Mouse (Mus musculus) spleen, postnatal 36 days (tissue): ENCODE measurements around the gene Cenpn.

ENCODE experiments used
- DNase-seq, 2 experiments: peaks; one replicate each; pipeline ENCODE4 v3.0.0; 2022; ENCODE audit warnings: low spot score in 2 of 2, mixed read lengths in 1 of 2

The Cenpn gene

GRCm38 (mm10) chr8:116921337-116922059 is at the start of gene Cenpn, which contains the start of gene Cmc2:
TSS of gene Cenpn (plus strand) at chr8:116921730.
TSS of gene Cmc2 (minus strand) at chr8:116921455.
- DNase-seq, result peak; percentile 85 to 89

DNA sequence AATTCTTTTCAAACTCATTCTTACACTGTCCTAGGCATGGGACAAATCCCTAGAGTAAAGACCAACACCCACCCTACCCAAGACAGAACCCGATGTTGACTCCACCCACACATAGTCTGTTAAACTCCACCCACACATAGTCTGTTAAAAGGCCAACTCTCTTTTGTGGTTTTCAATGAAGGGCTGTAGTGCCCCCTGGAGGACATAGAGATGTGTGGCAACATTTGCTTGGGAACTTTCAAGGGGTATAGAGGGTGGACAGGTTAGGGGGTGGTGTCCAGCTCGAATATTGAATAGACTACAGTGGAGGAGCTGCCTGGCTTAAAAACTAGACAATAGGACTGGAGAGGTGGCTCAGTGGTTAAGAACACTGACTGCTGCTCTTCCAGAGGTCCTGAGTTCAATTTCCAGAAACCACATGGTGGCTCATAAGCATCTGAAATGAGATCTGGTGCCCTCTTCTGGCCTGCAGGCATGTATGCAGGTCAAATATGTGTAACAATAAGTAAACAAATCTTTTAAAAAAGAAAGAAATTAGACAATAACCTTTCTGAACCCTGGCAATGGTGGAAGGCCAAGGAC is 48.7 kb upstream of the Cenpn start:
- no peak for DNase-seq

- DNase-seq, result no peak
Observed at GRCm38 (mm10) chr8:116873586-116873985, 47.9 kb upstream of the Cenpn start.

- no peak for DNase-seq
Observed at GRCm38 (mm10) chr8:116873986-116874385, 47.5 kb upstream of the Cenpn start.

- peak; percentile 32 to 54 for DNase-seq
Observed at GRCm38 (mm10) chr8:116875798-116876450, 45.6 kb upstream of the Cenpn start.

DNA sequence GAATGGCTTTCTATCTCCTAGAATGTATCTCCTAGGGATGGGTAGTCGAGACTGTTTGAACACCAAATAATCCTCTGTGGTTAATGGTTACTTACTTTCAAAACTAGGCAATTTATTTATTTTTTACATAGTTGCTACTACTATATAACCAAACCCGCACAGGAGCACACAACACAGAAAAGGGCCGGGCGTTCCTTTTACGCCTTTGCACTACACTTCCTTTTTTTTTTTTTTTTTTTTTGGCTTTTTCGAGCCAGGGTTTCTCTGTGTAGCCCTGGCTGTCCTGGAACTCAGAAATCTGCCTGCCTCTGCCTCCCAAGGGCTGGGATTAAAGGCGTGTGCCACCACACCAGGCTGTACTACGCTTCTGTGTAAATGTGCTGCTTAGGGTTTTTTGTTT is 40.1 kb upstream of the Cenpn start:
- DNase-seq, result no peak

GRCm38 (mm10) chr8:116887813-116888212 is 33.7 kb upstream of the Cenpn start:
- DNase-seq, result no peak

DNA sequence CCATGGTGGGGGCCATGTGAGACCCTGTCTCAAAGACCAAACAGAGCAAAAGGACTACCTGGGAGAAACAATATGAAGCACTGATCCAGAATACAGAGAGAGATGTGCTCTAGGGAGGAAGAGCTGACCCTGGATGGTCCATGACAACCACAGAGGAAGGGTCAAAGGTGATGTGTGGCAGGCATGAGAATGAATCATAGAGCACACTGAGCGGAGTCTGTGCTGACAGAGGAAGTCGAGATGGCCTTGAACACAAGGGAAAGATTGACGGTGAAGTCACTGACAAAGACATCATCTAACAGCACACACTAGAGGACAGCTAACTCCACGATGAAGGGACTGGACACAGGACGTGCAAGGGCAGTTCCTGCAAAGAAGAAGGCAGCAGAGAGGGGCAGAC is 30.1 kb upstream of the Cenpn start:
- no peak for DNase-seq

DNA sequence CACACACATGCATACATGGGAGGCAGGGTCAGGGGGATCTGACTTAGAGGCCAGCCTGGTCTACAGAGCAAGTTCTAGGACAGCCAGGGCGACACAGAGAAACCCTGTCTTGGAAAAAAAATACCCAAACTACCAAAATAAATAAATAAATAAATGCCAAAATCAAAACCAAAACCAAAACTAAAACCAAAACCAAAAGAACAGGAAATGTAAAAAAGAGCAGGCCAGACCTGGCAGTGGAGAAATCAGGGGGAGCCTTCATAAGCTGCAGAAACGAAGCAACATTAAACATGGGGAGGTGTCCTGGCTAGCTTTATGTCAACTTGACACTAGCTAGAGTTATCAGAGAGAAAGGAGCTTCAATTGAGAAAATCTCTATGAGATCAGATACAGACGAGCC is 29.4 kb upstream of the Cenpn start:
- DNase-seq, result no peak

DNA sequence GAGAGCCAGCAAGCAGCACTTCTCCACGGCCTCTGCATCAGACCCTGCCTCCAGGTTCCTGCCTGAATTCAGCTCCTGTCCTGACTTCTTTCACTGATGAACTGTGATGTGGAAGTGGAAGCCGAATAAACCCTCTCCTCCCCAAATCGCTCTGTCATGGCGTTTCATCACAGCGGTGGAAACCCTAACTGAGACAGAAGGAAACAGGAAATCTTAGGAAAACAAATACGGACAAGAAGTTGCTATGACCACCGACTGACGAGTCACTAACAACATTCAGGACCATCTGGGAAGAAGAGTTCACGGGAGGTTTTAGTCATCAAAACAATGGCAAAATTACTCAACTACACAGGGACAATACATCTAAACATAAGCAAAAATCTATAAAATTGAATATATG is 28.9 kb upstream of the Cenpn start:
- no peak for DNase-seq

- no peak for DNase-seq
Observed at GRCm38 (mm10) chr8:116893938-116894337, 27.6 kb upstream of the Cenpn start.

DNA sequence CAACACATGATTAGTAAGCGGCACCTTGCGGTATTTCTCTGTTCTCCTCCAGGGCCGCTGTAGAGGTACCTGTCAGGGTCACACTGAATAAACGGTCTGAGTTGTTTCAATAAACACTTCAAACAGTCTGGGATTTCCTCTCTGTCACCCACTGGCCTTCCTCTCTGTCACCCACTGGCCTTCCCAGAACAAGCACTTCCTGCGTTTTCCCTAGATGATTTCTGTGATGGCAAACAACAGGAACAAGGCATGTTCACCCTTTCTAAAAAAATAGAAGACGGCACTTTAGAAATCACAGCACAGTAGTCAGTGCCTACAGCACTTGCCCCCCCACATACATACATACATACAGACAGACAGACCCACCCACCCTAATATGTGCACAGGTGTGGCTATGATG is 26.0 kb upstream of the Cenpn start:
- no peak for DNase-seq

DNA sequence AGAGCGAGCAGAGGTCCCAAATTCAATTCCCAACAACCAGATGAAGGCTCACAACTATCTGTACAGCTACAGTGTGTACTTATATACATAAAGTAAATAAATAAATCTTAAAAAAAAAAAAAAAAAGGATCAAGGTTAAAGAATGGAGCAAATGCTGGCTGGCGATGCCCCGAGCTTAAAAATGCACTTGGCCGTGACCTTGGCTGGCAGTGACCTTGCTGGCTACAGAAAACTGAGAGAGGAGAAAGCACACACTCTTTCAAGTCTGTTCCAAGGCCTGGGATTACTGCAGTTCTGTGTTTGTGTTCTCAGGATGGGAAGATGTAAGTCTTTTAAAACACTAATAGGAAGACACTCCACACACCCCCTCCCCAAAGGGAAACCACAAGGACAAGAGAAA is 16.8 kb upstream of the Cenpn start:
- DNase-seq, result no peak

DNA sequence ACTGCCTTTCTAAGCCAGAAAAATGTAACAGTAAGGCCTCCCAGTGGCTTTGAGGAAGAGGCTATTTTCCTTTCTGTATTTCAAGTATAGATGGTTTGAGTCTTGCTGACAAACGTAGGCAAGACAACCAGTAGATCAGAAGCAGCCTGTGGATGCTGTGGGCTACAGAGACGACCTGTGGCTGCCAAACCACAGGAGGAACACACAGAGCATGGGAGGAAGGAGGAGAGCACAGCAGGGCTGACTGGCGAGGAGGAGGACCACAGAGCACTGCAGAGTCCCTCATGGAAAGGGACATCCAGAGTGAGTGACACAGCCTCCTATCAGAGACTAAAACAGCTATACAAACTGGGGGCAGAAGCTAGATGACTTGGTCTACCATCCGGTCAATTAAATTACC is 16.3 kb upstream of the Cenpn start:
- DNase-seq, result no peak

DNA sequence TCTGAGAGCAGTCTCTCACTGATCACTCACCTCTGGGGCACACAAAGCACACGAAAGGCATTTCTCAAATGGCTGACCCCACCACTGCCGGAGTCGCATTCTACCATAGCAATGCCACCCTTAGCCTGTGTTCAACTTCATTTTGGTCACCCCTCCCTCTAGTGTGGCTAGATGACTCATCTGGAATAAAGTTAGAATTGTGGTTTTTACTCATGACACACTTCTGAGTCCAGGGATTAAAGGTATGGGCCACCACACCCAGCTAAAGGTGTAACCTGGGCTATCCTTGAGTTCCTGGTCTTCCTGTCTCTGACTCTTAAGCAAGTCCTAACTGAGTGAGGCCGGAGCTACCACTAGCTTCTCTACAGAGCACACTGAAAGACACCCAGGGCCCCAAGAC is 15.7 kb upstream of the Cenpn start:
- DNase-seq, result no peak

DNA sequence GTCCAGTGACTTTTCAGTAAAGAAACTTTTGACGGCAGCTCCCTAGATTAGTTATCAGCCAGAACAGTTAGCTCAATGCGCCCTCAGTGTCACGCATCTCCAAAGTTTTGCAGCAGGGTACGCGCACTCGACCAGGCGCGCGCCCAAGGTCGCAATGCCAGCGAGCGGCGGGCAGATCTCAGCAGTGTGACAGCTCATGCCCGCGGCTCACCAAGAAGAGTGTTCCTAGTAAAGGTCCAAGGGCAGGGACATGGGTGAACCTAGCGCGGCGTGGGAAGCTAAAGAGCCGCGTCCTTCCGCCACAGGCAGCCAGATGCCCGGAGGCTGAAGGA is 559 bp upstream of the Cenpn start:
- DNase-seq, result no peak

DNA sequence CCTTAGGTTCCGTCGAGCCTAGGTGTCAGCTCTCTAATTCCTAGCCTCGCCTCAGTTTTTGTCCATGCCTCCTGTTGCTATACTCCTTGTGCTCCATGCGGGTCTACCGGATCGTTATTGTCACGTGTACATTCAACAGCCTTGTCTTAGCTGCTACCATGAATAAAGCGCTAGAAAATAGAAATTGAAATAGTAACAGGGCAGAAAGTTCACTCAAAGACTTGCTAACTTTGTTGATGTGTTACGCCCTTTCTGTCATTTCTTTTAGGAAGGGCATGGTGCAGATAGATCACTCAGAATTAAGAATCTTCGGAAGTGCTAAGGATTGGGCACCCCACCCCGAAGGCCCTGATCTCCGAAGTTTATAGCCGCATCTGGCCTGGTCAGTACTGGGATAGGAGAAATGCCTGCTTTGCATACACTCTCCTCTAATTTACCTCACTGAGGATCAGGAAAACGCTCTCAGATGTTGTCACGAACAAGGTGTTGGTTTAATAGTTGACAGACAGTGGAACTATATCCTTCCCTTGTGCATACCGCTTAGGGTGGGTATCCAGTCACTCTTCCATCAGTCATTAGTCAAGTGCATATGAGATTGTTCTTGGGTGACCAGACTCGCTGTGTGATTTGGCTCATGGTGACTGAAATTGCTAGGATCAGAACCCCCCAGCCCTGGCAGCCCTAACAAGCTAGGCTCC is 679 bp downstream of the Cenpn start:
- DNase-seq, result no peak

- DNase-seq, result peak; percentile 6 to 19
Observed at GRCm38 (mm10) chr8:116923526-116923925, 2.0 kb downstream of the Cenpn start.

- peak; percentile 38 to 42 for DNase-seq
Observed at GRCm38 (mm10) chr8:116927880-116928279, 6.3 kb downstream of the Cenpn start.

- DNase-seq, result no peak
Observed at GRCm38 (mm10) chr8:116928588-116928987, 7.1 kb downstream of the Cenpn start.

DNA sequence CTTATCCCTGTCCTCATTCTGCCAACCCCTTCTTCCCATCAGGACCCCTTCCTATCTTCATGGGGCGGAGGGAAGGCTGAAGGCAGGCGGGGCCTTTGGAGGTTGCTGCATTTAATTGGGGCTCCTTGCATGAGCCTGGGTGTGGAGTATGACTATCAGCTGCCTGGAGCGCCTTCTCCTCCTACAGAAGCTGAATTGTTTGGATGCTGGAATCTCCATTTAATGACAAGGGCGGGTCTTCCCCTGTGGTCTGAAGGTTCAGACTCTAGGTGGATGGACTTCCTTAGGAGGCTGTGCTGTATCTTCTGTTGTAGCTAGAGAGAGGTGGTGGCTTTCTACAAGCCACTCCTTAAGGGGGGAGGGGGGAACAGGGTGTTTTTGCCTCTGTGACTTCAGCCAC is 13.4 kb downstream of the Cenpn start:
- no peak for DNase-seq

DNA sequence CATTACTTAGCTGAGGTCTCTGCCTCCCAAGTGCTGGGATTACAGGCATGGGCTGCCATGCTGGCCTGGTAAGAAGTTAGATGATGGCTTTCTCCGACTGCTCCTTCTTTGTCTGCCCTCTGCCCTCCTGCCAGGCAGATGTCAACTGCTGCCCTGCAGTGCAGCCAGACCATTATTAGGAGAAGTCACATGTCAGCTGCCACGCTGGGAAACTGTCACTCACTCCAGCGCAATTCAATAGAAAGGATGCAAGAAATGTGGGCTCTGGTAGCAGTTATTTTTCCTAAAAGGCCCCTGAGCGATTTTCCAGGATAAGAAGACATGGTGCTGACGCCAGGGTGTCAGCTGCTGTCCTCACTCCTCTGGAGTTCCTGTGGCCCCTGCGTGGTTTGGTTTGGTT is 14.0 kb downstream of the Cenpn start:
- no peak for DNase-seq
